Mouse (Mus musculus) embryonic facial prominence, embryonic 10.5 days (tissue): ENCODE measurements at regions not wholly inside any gene's neighbourhood (a gene's known extent, or its start where the extent isn't known, plus 50 kb on each side); places are given as distances from the start of the nearest gene placed in this dataset.

ENCODE experiments used
- DNase-seq: peaks from one replicate; pipeline ENCODE4 v3.0.0-alpha.2; 2017; ENCODE audit warnings: low spot score
- H3K27ac ChIP-seq: fragments of 300-500 bp; sonication (generic); replicated peaks from 2 replicates; pipeline ENCODE4 v1.5.1; 2016; ENCODE audit warnings: mild to moderate bottlenecking
- H3K27me3 ChIP-seq: fragments of 300-500 bp; sonication (generic); replicated peaks from 2 replicates; pipeline ENCODE4 v1.6.1; 2016; ENCODE audit warnings: low read depth, mild to moderate bottlenecking; ENCODE audit not compliant: poor library complexity, severe bottlenecking
- H3K36me3 ChIP-seq: fragments of 300-500 bp; sonication (generic); replicated peaks from 2 replicates; pipeline ENCODE4 v1.6.1; 2016; ENCODE audit warnings: mild to moderate bottlenecking, moderate library complexity
- H3K4me1 ChIP-seq: fragments of 300-500 bp; sonication (generic); 2 replicates; pipeline ENCODE4 v1.6.1; 2016
- H3K4me3 ChIP-seq: fragments of 300-500 bp; sonication (generic); 2 replicates; pipeline ENCODE4 v1.5.1; 2016; ENCODE audit warnings: mild to moderate bottlenecking, moderate library complexity
- H3K9me3 ChIP-seq: fragments of 300-500 bp; sonication (generic); 2 replicates; pipeline ENCODE4 v1.6.1; 2016; ENCODE audit warnings: mild to moderate bottlenecking
- WGBS: fragments of 180-500 bp; shearing (Covaris S2); methylation state at CpG from one replicate; pipeline ENCODE4 v1.1.7; 2016; 5-methylcytosine and 5-hydroxymethylcytosine counted together

DNA sequence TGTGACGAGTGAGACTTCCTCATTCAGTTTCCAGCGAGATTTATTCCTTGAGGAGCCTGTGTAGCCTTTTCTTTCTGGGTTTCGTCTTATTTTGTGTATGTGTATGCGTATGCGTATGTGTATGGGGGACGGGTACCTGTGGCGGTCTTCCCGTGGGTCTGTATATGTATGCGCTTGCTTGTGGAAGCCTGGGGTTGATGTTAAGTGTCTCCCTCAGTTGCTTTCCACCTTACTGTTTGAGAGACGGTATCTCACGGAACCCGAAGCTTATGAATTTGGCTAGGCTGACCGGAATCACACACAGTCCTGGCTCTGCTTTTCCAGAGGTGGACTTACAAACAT is 87.1 kb downstream of the Ankrd50 start:
- no peak for DNase-seq
- H3K27ac ChIP-seq, result no peak overlapping the region
- H3K27me3 ChIP-seq, result peaks cover 38% of the 10 kb centered on the region
- peaks cover 13% of the 10 kb centered on the region for H3K4me1 ChIP-seq
- H3K9me3 ChIP-seq, result no peaks in the 10 kb centered on the region
- H3K36me3 ChIP-seq, result no peaks in the 10 kb centered on the region
- H3K4me3 ChIP-seq, result no peak overlapping the region
- WGBS, result 67% methylated on average over 13 of the region's 13 CpGs

DNA sequence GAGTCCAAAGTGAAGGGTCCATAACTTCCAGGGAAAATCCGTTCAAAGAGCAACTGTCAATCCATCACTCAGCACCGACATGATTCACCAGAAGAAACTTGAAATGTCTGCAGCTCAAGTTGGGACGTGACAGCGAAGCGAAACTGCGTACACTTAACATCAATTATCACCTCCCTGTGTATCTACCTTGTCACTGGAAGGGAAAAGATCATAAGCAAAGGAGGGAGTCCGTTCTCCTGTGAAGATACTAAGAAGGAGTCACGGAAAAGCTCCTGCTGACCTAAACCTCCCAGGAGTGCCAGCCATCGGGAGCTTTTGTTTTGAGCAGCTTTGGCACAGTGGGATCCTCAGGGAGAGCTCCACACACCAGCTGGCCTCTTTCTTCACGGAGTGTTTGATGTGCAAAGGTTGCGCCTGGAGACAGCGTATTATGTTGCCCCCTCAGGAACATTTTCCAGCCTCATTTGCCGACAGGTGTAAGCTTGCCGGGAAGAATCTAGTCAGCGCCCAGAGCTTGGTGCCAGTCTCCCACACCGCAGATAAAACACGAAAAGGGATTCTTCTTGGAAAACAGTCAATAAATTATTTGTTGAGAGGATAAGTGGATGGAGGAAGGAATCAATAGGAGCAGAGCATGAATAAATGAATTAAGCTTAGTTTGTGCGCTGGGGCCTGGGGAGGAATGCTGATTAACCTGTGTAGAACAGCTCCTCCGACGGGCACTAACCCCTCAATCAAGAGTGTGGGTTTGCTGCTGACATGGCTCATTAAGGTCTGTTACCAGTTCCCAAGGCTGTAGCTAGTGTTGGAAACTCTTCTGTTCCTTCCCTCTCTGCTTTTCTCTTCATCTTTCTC is 87.7 kb downstream of the Ankrd50 start:
- DNase-seq, result peak; percentile 39
- no peaks in the 10 kb centered on the region for H3K9me3 ChIP-seq
- 5% methylated on average over 20 of the region's 20 CpGs for WGBS
- peaks cover 13% of the 10 kb centered on the region for H3K4me1 ChIP-seq
- H3K36me3 ChIP-seq, result no peaks in the 10 kb centered on the region
- no peak overlapping the region for H3K27ac ChIP-seq
- H3K4me3 ChIP-seq, result peak overlapping the region; percentile 40
- H3K27me3 ChIP-seq, result peaks cover 38% of the 10 kb centered on the region

DNA sequence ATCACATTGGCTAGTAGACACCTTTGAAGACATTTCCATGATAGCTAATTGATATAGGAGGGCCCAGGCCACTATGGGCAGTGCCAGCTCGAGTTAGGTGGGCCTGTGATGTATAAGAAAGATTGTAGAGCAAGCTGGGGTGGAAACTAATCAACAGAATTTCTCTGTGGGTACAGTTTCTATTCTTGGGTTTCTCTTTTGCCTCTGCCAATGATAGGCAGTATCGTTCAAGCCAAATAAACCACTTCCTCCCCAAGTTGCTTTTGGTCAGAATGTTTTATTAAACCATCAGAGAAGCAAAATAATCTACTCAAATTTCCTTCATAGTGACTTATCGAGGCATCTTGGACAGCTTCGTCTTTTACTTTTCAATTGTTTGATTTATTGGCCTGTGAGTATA is 90.3 kb downstream of the Ankrd50 start:
- DNase-seq, result no peak
- H3K9me3 ChIP-seq, result no peaks in the 10 kb centered on the region
- no peak overlapping the region for H3K27ac ChIP-seq
- peaks cover 13% of the 10 kb centered on the region for H3K4me1 ChIP-seq
- peaks cover 38% of the 10 kb centered on the region for H3K27me3 ChIP-seq
- 82% methylated on average over 4 of the region's 4 CpGs for WGBS
- no peak overlapping the region for H3K4me3 ChIP-seq
- no peaks in the 10 kb centered on the region for H3K36me3 ChIP-seq

GRCm38 (mm10) chr3:38389647-38390046 is 95.0 kb downstream of the Ankrd50 start:
- H3K36me3 ChIP-seq, result no peaks in the 10 kb centered on the region
- 77% methylated on average over 2 of the region's 2 CpGs for WGBS
- no peaks in the 10 kb centered on the region for H3K9me3 ChIP-seq
- DNase-seq, result no peak
- H3K4me3 ChIP-seq, result no peak overlapping the region
- H3K4me1 ChIP-seq, result no peaks in the 10 kb centered on the region
- H3K27ac ChIP-seq, result no peak overlapping the region
- no peaks in the 10 kb centered on the region for H3K27me3 ChIP-seq

DNA sequence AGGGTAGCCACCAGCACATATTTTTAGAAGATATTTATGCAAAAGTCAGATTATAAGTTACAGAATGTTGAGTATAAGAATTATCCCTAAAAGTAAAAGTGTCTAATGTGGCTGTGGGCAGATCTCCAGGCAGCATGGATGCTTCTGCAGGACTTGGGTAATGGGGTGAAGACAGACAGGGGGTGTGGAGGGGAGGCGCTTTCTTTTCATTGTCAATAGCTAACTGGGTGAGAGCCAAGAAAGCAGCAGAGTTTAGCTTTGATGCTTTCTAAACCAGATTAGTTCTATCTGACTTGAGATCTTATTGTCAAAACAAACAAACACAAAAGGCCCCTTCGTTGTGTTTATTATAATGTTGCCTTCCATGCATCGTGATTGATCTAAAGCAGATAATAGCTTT is 95.7 kb downstream of the Ankrd50 start:
- Histone ChIP-seq H3K27ac (no peak overlapping the region), H3K9me3 (no peaks in the 10 kb centered on the region), H3K36me3 (no peaks in the 10 kb centered on the region), H3K4me1 (no peaks in the 10 kb centered on the region), H3K4me3 (no peak overlapping the region), H3K27me3 (no peaks in the 10 kb centered on the region)
- DNase-seq, result no peak
- WGBS, result 28% methylated on average over 3 of the region's 3 CpGs

- H3K27me3 ChIP-seq, result no peaks in the 10 kb centered on the region
- no peaks in the 10 kb centered on the region for H3K4me1 ChIP-seq
- DNase-seq, result no peak
- H3K9me3 ChIP-seq, result no peaks in the 10 kb centered on the region
- H3K4me3 ChIP-seq, result no peak overlapping the region
- H3K27ac ChIP-seq, result no peak overlapping the region
- H3K36me3 ChIP-seq, result no peaks in the 10 kb centered on the region
- 85% methylated on average over 3 of the region's 3 CpGs for WGBS
Observed at GRCm38 (mm10) chr3:38382743-38383142, 101.9 kb downstream of the Ankrd50 start.

DNA sequence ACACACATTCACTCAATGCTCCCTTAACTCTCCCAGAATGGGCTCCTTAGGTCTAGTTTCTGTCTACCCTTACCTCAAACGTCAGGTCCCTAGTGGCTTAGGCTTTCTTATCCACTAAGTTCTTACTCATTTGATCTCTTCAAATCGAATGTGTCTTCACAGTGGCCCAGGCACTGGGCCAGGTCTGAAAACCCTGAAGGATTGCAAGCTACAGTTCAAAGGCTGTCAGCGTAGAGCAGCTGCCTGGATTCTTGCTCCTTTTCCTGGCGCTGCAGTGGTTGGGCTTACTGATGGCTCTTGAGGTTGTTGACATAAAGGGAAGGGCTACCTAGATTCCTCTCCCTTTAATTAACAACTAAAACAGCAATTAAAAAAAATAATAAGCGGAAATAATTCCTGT is 103.0 kb downstream of the Ankrd50 start:
- WGBS, result 80% methylated on average over 5 of the region's 5 CpGs
- H3K9me3 ChIP-seq, result no peaks in the 10 kb centered on the region
- H3K4me3 ChIP-seq, result no peak overlapping the region
- H3K36me3 ChIP-seq, result no peaks in the 10 kb centered on the region
- no peaks in the 10 kb centered on the region for H3K27me3 ChIP-seq
- DNase-seq, result no peak
- no peaks in the 10 kb centered on the region for H3K4me1 ChIP-seq
- H3K27ac ChIP-seq, result no peak overlapping the region

GRCm38 (mm10) chr3:38373690-38374089 is 111.0 kb downstream of the Ankrd50 start:
- no peaks in the 10 kb centered on the region for H3K27me3 ChIP-seq
- no peaks in the 10 kb centered on the region for H3K4me1 ChIP-seq
- H3K4me3 ChIP-seq, result no peak overlapping the region
- H3K27ac ChIP-seq, result no peak overlapping the region
- DNase-seq, result no peak
- H3K9me3 ChIP-seq, result no peaks in the 10 kb centered on the region
- H3K36me3 ChIP-seq, result no peaks in the 10 kb centered on the region
- WGBS, result 78% methylated on average over 4 of the region's 4 CpGs

- no peaks in the 10 kb centered on the region for H3K27me3 ChIP-seq
- DNase-seq, result no peak
- H3K27ac ChIP-seq, result no peak overlapping the region
- no peaks in the 10 kb centered on the region for H3K4me1 ChIP-seq
- no peaks in the 10 kb centered on the region for H3K9me3 ChIP-seq
- 45% methylated on average over 2 of the region's 2 CpGs for WGBS
- H3K4me3 ChIP-seq, result no peak overlapping the region
- no peaks in the 10 kb centered on the region for H3K36me3 ChIP-seq
Observed at GRCm38 (mm10) chr3:38371702-38372101, 112.9 kb downstream of the Ankrd50 start.

DNA sequence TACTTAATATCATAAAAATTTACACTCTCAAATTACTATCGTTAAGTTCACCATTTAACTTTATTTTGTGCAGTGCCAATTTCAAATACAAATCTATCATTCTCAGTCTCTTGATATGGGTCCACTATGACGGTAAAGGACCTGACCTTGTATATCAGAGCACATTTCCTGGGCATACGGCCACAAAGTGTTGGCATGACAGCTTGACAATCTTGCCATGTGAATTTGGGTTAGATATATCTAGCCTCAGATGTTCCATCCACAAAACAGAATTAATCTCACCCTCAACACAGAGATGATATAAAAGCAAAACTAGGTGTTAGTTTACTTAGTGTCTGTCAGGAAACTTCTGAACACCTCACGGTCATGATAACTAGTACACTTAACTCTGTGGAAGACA is 120.8 kb downstream of the Ankrd50 start:
- Histone ChIP-seq H3K36me3 (no peaks in the 10 kb centered on the region), H3K27ac (no peak overlapping the region), H3K9me3 (no peaks in the 10 kb centered on the region), H3K4me3 (no peak overlapping the region), H3K4me1 (peaks cover 28% of the 10 kb centered on the region), H3K27me3 (no peaks in the 10 kb centered on the region)
- DNase-seq, result no peak
- 93% methylated on average over 4 of the region's 4 CpGs for WGBS

DNA sequence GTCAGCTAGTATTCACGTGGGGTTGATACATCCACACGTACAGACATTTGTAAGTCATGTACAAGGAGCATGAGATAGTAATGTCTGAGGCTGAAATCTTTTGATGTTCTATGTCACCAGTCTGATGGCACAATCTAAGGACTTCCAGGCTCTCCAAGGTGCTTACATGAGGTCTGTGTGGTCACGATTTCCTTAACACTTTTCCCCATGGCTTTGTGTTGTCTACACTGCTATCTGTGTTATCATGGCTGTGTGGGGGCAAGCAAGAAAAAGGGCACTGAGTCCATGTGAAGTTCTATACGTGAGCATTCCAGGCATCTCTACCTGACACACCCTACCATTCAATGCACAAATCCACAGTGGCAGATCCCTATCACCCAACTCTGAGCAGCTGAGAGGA is 123.2 kb downstream of the Ankrd50 start:
- 77% methylated on average over 4 of the region's 4 CpGs for WGBS
- H3K27me3 ChIP-seq, result no peaks in the 10 kb centered on the region
- no peaks in the 10 kb centered on the region for H3K9me3 ChIP-seq
- no peaks in the 10 kb centered on the region for H3K36me3 ChIP-seq
- peaks cover 41% of the 10 kb centered on the region for H3K4me1 ChIP-seq
- peak overlapping the region; percentile 19; the same call in 1 of the 2 replicates for H3K27ac ChIP-seq
- no peak for DNase-seq
- no peak overlapping the region for H3K4me3 ChIP-seq

- Histone ChIP-seq H3K4me3 (no peak overlapping the region), H3K27me3 (no peaks in the 10 kb centered on the region), H3K36me3 (no peaks in the 10 kb centered on the region), H3K27ac (peak overlapping the region; percentile 70), H3K9me3 (no peaks in the 10 kb centered on the region), H3K4me1 (peaks cover 41% of the 10 kb centered on the region)
- WGBS, result 40% methylated on average over 5 of the region's 5 CpGs
- DNase-seq, result no peak
Observed at GRCm38 (mm10) chr3:38360974-38361373, 123.7 kb downstream of the Ankrd50 start.

- peak; percentile 39 for DNase-seq
- WGBS, result 6% methylated on average over 3 of the region's 3 CpGs
- Histone ChIP-seq H3K9me3 (no peaks in the 10 kb centered on the region), H3K27me3 (no peaks in the 10 kb centered on the region), H3K4me3 (no peak overlapping the region), H3K4me1 (peaks cover 41% of the 10 kb centered on the region), H3K36me3 (no peaks in the 10 kb centered on the region), H3K27ac (peak overlapping the region; percentile 70)
Observed at GRCm38 (mm10) chr3:38360421-38360921, 124.2 kb downstream of the Ankrd50 start.
